Mouse (Mus musculus): ENCODE data around the gene Slc52a3. TPM values are rescaled to one million over a fixed set of nuclear protein-coding genes. Genes with fewer than 3 reads are reported as not detected.

Gene Slc52a3
- 1.1 and 1.3 TPM in 2 replicates for polyA plus RNA-seq (2016; fragmentation: Nextera tagmentation; extraction: Ambion mirVana)

- Histone ChIP-seq H3K4me1 (peaks cover 21% of the 10 kb centered on the region), H3K27ac (no peak within 1 kb of the TSS), H3K4me2 (replicated peaks) (peak within 1 kb of the TSS; percentile 20; the same call in 1 of the 2 replicates), H3K9me3 (no peaks in the 10 kb centered on the region), H3K9ac (no peak within 1 kb of the TSS), H3K27me3 (replicated peaks) (peaks cover 58% of the 10 kb centered on the region), H3K4me3 (no peak within 1 kb of the TSS), H3K36me3 (no peaks in the 10 kb centered on the region)
- 6% methylated on average over 35 of the region's 35 CpGs for WGBS
- no peak for ATAC-seq (ENCODE audit: low FRiP score, low read depth)
Observed at GRCm38 (mm10) chr2:151996229-151997189, at the start of gene Slc52a3. Slc52a3 (plus strand) TSS chr2:151996511.

- no peak overlapping the region for H3K4me3 ChIP-seq
- no peaks in the 10 kb centered on the region for H3K27me3 ChIP-seq (replicated peaks)
- H3K36me3 ChIP-seq, result no peaks in the 10 kb centered on the region
- H3K9me3 ChIP-seq, result no peaks in the 10 kb centered on the region
- no peak for ATAC-seq (ENCODE audit: low FRiP score, low read depth)
- WGBS, result 91% methylated on average over 2 of the region's 2 CpGs
- H3K4me1 ChIP-seq, result no peaks in the 10 kb centered on the region
- no peak overlapping the region for H3K27ac ChIP-seq
- H3K4me2 ChIP-seq (replicated peaks), result no peak overlapping the region
- H3K9ac ChIP-seq, result no peak overlapping the region
Observed at GRCm38 (mm10) chr2:151947617-151948016, 48.7 kb upstream of the Slc52a3 start.

- Histone ChIP-seq H3K4me2 (replicated peaks) (no peak overlapping the region), H3K9ac (no peak overlapping the region), H3K36me3 (no peaks in the 10 kb centered on the region), H3K27me3 (replicated peaks) (no peaks in the 10 kb centered on the region), H3K9me3 (no peaks in the 10 kb centered on the region), H3K4me3 (no peak overlapping the region), H3K4me1 (no peaks in the 10 kb centered on the region), H3K27ac (no peak overlapping the region)
- ATAC-seq (ENCODE audit: low FRiP score, low read depth), result no peak
- whole genome bisulfite sequencing, result 84% methylated on average over 7 of the region's 7 CpGs
Observed at GRCm38 (mm10) chr2:151948311-151948710, 48.0 kb upstream of the Slc52a3 start.

DNA sequence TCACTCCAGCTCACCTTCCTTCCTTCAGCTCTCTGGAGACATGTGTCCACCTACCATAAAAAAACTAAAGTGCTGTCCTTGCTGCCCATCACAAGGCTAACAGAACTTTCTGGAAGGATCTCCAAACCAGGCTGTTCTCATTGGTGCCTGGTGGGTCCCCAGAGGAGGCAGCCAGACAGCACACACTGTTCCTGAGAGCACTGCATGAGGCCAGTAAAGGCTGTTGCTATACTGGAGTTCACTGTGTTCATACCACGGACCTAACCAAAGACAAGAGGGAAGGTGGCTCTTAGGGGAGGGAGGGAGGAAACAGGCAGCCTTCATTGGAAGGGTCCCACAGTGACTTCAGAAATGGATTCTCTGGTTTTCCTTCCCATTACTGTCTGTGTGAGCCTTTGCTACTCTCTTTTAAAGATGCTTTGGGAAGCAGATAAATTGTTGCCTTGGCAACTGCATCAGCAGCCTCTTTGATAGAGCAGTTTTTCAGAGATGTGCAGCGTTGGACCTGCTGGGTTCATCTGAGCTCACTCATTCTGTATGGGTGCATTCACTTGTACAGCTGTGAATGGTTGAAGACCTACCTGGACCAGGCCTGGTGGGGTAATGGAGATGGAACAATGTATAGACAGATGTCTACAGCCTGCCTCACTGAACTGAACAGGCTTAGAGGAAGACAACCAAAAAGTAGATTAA is 47.1 kb upstream of the Slc52a3 start:
- 77% methylated on average over 2 of the region's 2 CpGs for WGBS
- H3K4me1 ChIP-seq, result no peaks in the 10 kb centered on the region
- H3K4me2 ChIP-seq (replicated peaks), result no peak overlapping the region
- no peak overlapping the region for H3K9ac ChIP-seq
- H3K27ac ChIP-seq, result no peak overlapping the region
- no peak overlapping the region for H3K4me3 ChIP-seq
- no peaks in the 10 kb centered on the region for H3K27me3 ChIP-seq (replicated peaks)
- no peak for ATAC-seq (ENCODE audit: low FRiP score, low read depth)
- H3K9me3 ChIP-seq, result no peaks in the 10 kb centered on the region
- no peaks in the 10 kb centered on the region for H3K36me3 ChIP-seq

GRCm38 (mm10) chr2:151953665-151954064 is 42.6 kb upstream of the Slc52a3 start:
- no peaks in the 10 kb centered on the region for H3K36me3 ChIP-seq
- no peaks in the 10 kb centered on the region for H3K4me1 ChIP-seq
- H3K4me3 ChIP-seq, result no peak overlapping the region
- H3K9ac ChIP-seq, result no peak overlapping the region
- no peak for ATAC-seq (ENCODE audit: low FRiP score, low read depth)
- H3K4me2 ChIP-seq (replicated peaks), result no peak overlapping the region
- H3K9me3 ChIP-seq, result no peaks in the 10 kb centered on the region
- 88% methylated on average over 8 of the region's 8 CpGs for WGBS
- no peaks in the 10 kb centered on the region for H3K27me3 ChIP-seq (replicated peaks)
- H3K27ac ChIP-seq, result no peak overlapping the region

- Histone ChIP-seq H3K27ac (no peak overlapping the region), H3K9me3 (no peaks in the 10 kb centered on the region), H3K36me3 (no peaks in the 10 kb centered on the region), H3K4me2 (replicated peaks) (no peak overlapping the region), H3K4me3 (no peak overlapping the region), H3K27me3 (replicated peaks) (no peaks in the 10 kb centered on the region), H3K4me1 (no peaks in the 10 kb centered on the region; the same call in 1 of the 2 replicates), H3K9ac (no peak overlapping the region)
- 86% methylated on average over 4 of the region's 4 CpGs for WGBS
- ATAC-seq (ENCODE audit: low FRiP score, low read depth), result no peak
Observed at GRCm38 (mm10) chr2:151956500-151957137, 39.7 kb upstream of the Slc52a3 start.

DNA sequence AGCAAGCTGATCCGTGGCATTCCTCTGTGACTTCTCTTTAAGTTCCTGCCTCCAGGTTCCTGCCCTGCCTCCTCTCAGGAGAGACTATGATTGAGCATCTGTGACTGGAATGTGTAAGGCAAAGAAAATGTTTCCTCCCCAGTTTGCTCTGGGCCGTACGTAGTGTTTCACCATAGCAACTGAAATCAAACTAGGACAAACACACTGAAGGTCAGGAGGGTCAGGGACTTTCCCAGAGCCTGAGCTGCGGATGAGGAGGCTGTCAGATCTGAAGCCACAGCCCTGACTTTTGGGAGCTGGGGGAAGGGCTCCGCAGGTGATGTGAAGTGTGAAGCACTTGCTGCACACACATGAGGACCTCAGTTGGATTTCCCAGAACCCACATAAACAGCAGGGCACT is 37.0 kb upstream of the Slc52a3 start:
- Histone ChIP-seq H3K27ac (no peak overlapping the region), H3K4me1 (peaks cover 14% of the 10 kb centered on the region), H3K4me2 (replicated peaks) (no peak overlapping the region), H3K36me3 (no peaks in the 10 kb centered on the region), H3K27me3 (replicated peaks) (no peaks in the 10 kb centered on the region), H3K9ac (no peak overlapping the region), H3K9me3 (no peaks in the 10 kb centered on the region), H3K4me3 (no peak overlapping the region)
- no peak for ATAC-seq (ENCODE audit: low FRiP score, low read depth)
- 36% methylated on average over 5 of the region's 5 CpGs for WGBS

- H3K27ac ChIP-seq, result no peak overlapping the region
Observed at GRCm38 (mm10) chr2:151961284-151962196, 34.8 kb upstream of the Slc52a3 start.

GRCm38 (mm10) chr2:151962474-151962873 is 33.8 kb upstream of the Slc52a3 start:
- Histone ChIP-seq H3K4me1 (peaks cover 31% of the 10 kb centered on the region), H3K9me3 (no peaks in the 10 kb centered on the region), H3K27me3 (replicated peaks) (no peaks in the 10 kb centered on the region), H3K4me3 (no peak overlapping the region), H3K4me2 (replicated peaks) (no peak overlapping the region), H3K27ac (no peak overlapping the region), H3K9ac (no peak overlapping the region), H3K36me3 (no peaks in the 10 kb centered on the region)
- no peak for ATAC-seq (ENCODE audit: low FRiP score, low read depth)
- WGBS, result 68% methylated on average over 10 of the region's 10 CpGs

More at GRCm38 (mm10) chr2:151961284-151962196, 34.8 kb upstream of the Slc52a3 start:
- no peaks in the 10 kb centered on the region for H3K27me3 ChIP-seq (replicated peaks)
- no peak for ATAC-seq (ENCODE audit: low FRiP score, low read depth)
- 56% methylated on average over 9 of the region's 9 CpGs for WGBS
- H3K4me1 ChIP-seq, result peaks cover 23% of the 10 kb centered on the region
- no peak overlapping the region for H3K4me3 ChIP-seq
- no peak overlapping the region for H3K9ac ChIP-seq
- no peak overlapping the region for H3K4me2 ChIP-seq (replicated peaks)
- H3K9me3 ChIP-seq, result no peaks in the 10 kb centered on the region
- H3K36me3 ChIP-seq, result no peaks in the 10 kb centered on the region

- Histone ChIP-seq H3K4me1 (peaks cover 39% of the 10 kb centered on the region), H3K9me3 (no peaks in the 10 kb centered on the region), H3K27ac (no peak overlapping the region), H3K9ac (no peak overlapping the region), H3K4me3 (no peak overlapping the region), H3K27me3 (replicated peaks) (no peaks in the 10 kb centered on the region), H3K4me2 (replicated peaks) (no peak overlapping the region), H3K36me3 (no peaks in the 10 kb centered on the region)
- 87% methylated on average over 5 of the region's 5 CpGs for WGBS
- ATAC-seq (ENCODE audit: low FRiP score, low read depth), result no peak
Observed at GRCm38 (mm10) chr2:151963319-151963718, 33.0 kb upstream of the Slc52a3 start.

- WGBS, result 3% methylated on average over 9 of the region's 9 CpGs
Observed at GRCm38 (mm10) chr2:151964052-151964451, 32.3 kb upstream of the Slc52a3 start.

More at GRCm38 (mm10) chr2:151964052-151964451, 32.3 kb upstream of the Slc52a3 start:
- H3K4me1 ChIP-seq, result peaks cover 46% of the 10 kb centered on the region
- H3K27ac ChIP-seq, result no peak overlapping the region
- H3K36me3 ChIP-seq, result peaks cover 4% of the 10 kb centered on the region; the same call in 1 of the 2 replicates
- H3K4me2 ChIP-seq (replicated peaks), result peak overlapping the region; percentile 19; the same call in 1 of the 2 replicates
- H3K27me3 ChIP-seq (replicated peaks), result no peaks in the 10 kb centered on the region
- ATAC-seq (ENCODE audit: low FRiP score, low read depth), result no peak
- no peak overlapping the region for H3K9ac ChIP-seq
- H3K9me3 ChIP-seq, result no peaks in the 10 kb centered on the region
- no peak overlapping the region for H3K4me3 ChIP-seq

Measured in neural tube, embryonic 12.5 days (tissue).